Mouse (Mus musculus) G1E (cell line): Measurements from ENCODE around the gene Fxyd3.

Experiments used
- CTCF ChIP-seq: IDR thresholded peaks from 2 replicates; pipeline ENCODE4 v1.5.1; 2012; ENCODE audit warnings: low read depth, low read length, inconsistent platforms, mixed read lengths
- GATA1 ChIP-seq: IDR thresholded peaks from 2 replicates; pipeline ENCODE4 v1.6.1; 2012; ENCODE audit warnings: borderline replicate concordance, low read length, inconsistent platforms, mixed read lengths
- GATA2 ChIP-seq: IDR thresholded peaks from 2 replicates; pipeline ENCODE4 v1.6.1; 2012; ENCODE audit warnings: low read depth, low read length, inconsistent platforms, borderline replicate concordance
- POLR2AphosphoS5 ChIP-seq: IDR thresholded peaks from 2 replicates; pipeline ENCODE4 v1.6.1; 2012; ENCODE audit warnings: low read depth, low read length, inconsistent platforms; ENCODE audit not compliant: insufficient replicate concordance
- TAL1 ChIP-seq: conservative IDR thresholded peaks from 2 replicates; pipeline ENCODE4 v1.6.1; 2012; ENCODE audit warnings: low read depth, low read length, inconsistent platforms, mixed read lengths

DNA sequence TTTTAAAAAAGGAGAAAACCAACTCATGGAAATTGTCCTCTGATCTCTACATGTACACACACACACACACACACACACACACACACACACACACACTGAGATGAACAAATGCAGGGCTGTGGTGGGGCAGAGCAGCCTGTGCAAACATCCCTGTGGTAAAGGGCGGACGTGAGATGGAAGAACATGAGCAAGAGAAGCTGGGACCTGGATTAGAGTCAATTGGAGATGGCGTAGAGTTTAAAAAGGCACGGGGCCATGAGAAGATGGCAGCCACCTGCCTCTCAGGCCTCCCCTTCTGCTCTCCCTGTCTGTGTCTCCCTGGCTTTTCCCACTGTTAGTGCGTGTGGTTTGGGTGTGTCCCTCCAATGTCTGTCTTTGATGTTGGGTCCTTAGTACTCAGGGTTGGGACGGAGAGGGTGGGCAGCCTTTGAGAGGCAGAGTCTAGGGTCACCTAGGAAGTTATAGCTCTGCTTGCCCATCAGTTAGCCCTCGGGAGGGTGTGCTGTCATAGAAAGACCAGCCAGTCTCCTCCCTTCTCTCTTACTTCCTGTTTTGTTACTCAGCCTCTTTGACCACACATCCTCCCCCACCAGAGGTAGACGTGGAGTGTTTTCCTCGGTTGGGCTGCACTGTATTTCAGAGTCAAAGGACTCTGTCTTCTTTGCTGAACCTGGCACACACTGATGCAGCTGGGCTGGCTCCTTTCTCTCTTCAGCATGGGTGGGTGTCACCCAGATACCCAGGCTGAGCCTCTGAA, 42.9 kb downstream of the Fxyd3 start:
- TF ChIP-seq CTCF, result no peak
- no peak for TF ChIP-seq POLR2AphosphoS5
- no peak for TF ChIP-seq GATA1
- TF ChIP-seq TAL1, result no peak
- no peak for TF ChIP-seq GATA2
